Mouse (Mus musculus) megakaryocyte-erythroid progenitor cell, adult 5-6 weeks (primary cell): Measurements from ENCODE around the gene Rasgrp4. TPM values are rescaled to one million over a fixed set of nuclear protein-coding genes. Genes with fewer than 3 reads are reported as not detected.

Experiments
- ATAC-seq: replicated peaks from 2 replicates; pipeline ENCODE4 v1.8.0; 2016; ENCODE audit warnings: mild to moderate bottlenecking, inconsistent platforms; ENCODE audit not compliant: severe bottlenecking, poor library complexity, low FRiP score, low TSS enrichment
- total RNA-seq, 2 experiments: library from RNA; stranded (forward) in 1 of 2; stranded (reverse) in 1 of 2; fragments of 200-1000, 215-1000 nt in 1 of 2; fragments of >200 nt in 1 of 2; fragmentation: Nextera tagmentation in 1 of 2; gene quantifications; 2 replicates each; pipeline ENCODE4 v1.2.3; 2014 to 2017

Rasgrp4 gene
- total RNA-seq, 2 experiments from 2014 or later = 0.66 TPM; not detected in 1

GRCm38 (mm10) chr7:29144006-29144405, 9.4 kb downstream of the Rasgrp4 start:
- ATAC-seq = no peak

GRCm38 (mm10) chr7:29146625-29147367, 12.1 kb downstream of the Rasgrp4 start:
- no peak for ATAC-seq

- no peak for ATAC-seq
Measured at GRCm38 (mm10) chr7:29148771-29149170, 14.1 kb downstream of the Rasgrp4 start.

- ATAC-seq = no peak
Measured at GRCm38 (mm10) chr7:29151486-29151885, 16.8 kb downstream of the Rasgrp4 start.

GRCm38 (mm10) chr7:29154018-29154720, 19.5 kb downstream of the Rasgrp4 start:
- ATAC-seq = no peak

GRCm38 (mm10) chr7:29155196-29155837, 20.7 kb downstream of the Rasgrp4 start:
- peak; percentile 67 for ATAC-seq

GRCm38 (mm10) chr7:29155838-29156782, 21.5 kb downstream of the Rasgrp4 start, which contains the start of gene Fam98c:
Gene Fam98c, minus strand, starts transcription at chr7:29156234.
- ATAC-seq = peak; percentile 89

- ATAC-seq = no peak
Measured at GRCm38 (mm10) chr7:29158264-29158663, 23.6 kb downstream of the Rasgrp4 start.

- no peak for ATAC-seq
Measured at GRCm38 (mm10) chr7:29162294-29162693, 27.6 kb downstream of the Rasgrp4 start.

- peak; percentile 90 for ATAC-seq
Measured at GRCm38 (mm10) chr7:29162750-29163525, 28.3 kb downstream of the Rasgrp4 start.

- ATAC-seq = no peak
Measured at GRCm38 (mm10) chr7:29167656-29168055, 33.0 kb downstream of the Rasgrp4 start.

GRCm38 (mm10) chr7:29168121-29168695, 33.6 kb downstream of the Rasgrp4 start:
- no peak for ATAC-seq

GRCm38 (mm10) chr7:29168791-29169230, 34.2 kb downstream of the Rasgrp4 start:
- no peak for ATAC-seq

- ATAC-seq = peak; percentile 9; the same call in 1 of the 2 replicates
Measured at GRCm38 (mm10) chr7:29169231-29170065, 34.8 kb downstream of the Rasgrp4 start.

- peak; percentile 75 for ATAC-seq
Measured at GRCm38 (mm10) chr7:29170066-29170754, 35.6 kb downstream of the Rasgrp4 start, which contains the start of the genes Ggn and Spred3. Gene Ggn, plus strand, starts transcription at chr7:29170210. Gene Spred3, minus strand, starts transcription at chr7:29170411.

- no peak for ATAC-seq
Measured at GRCm38 (mm10) chr7:29170755-29171561, 36.3 kb downstream of the Rasgrp4 start.
